Mouse (Mus musculus) right cerebral cortex, postnatal 25 days (tissue): Measurements from ENCODE around the gene Angptl3.

Experiments used
- DNase-seq: peaks from one replicate; pipeline ENCODE4 v3.0.0; 2022

The Angptl3 gene

DNA sequence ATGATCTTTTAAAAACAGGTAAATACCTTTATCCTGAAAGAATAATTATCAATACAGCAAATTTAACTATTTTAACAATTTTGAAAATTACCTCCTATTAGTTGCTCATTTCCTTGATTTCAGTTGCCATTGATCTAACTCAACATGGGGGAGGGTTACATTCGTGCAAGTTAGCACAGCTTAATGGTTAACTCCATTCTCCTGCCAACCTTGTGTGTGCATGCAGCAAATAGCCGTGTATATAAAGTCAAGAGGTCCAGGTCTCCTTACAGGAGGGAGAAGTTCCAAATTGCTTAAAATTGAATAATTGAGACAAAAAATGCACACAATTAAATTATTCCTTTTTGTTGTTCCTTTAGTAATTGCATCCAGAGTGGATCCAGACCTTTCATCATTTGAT is at the start of gene Angptl3:
Angptl3 (plus strand) TSS at position 269 of the 400 bp plus-strand sequence.
- DNase-seq: no peak

GRCm38 (mm10) chr4:98984701-98985100 is 46.1 kb upstream of the Angptl3 start:
- no peak for DNase-seq

DNA sequence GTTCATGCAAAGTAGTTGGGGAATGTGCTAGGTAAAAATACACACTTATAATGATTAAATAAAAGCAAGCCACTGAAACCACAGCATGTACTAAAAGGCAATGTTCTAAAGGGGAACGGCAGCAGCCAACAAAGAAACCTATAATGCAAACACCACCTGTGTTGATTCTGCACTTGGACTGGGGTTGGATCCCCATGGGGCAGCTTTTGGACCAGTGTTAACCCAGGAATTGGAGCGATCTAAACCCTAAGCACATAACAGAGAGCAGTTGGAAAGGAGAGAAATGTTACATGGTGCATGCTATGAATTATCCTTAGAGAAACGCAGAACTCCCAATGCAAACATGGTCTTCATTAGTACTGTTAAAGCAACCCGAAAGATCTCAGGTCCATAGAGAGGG is 37.3 kb upstream of the Angptl3 start:
- DNase-seq: no peak

GRCm38 (mm10) chr4:99005574-99005973 is 25.2 kb upstream of the Angptl3 start:
- no peak for DNase-seq

- no peak for DNase-seq
Observed at GRCm38 (mm10) chr4:99006319-99006718, 24.4 kb upstream of the Angptl3 start.

- no peak for DNase-seq
Observed at GRCm38 (mm10) chr4:99011039-99011438, 19.7 kb upstream of the Angptl3 start.

DNA sequence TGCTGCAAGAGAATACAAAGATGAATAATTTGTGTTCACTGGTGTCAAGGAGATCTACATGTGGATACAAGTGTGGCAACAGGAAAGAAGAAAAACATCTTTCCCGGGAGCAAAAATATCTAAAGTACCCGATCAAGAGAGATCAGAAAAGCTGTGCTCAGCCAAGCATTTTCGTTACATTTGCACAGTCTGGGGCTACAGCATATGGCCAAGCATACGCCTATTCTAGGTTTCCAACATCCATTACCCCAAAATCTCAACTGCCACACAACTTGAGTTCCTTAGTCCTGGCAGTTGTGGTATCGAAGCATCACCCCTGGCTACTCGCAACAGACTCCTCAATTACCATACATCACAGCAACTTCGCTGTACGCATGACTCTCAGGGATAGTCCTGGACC is 8.5 kb upstream of the Angptl3 start:
- DNase-seq: no peak

GRCm38 (mm10) chr4:99028377-99028776 is 2.4 kb upstream of the Angptl3 start:
- no peak for DNase-seq

DNA sequence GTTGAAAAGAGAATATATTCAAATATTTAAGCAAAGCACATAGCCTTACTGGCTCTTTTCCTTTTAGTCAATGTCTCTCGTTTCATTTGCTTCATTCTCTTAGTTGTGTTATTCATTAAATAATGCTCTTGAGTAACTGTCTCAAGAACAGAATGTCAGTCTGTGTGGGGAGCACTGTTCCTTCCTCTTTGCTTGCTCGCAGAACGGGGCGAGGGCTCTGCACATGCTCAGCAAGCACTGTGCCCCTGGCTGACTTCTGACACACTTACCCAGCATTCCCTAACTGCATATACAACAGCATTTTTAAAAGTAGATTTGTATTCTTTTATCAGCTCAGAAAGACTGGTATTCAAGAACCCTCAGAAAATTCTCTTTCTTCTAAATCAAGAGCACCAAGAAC is 2.2 kb downstream of the Angptl3 start:
- no peak for DNase-seq

DNA sequence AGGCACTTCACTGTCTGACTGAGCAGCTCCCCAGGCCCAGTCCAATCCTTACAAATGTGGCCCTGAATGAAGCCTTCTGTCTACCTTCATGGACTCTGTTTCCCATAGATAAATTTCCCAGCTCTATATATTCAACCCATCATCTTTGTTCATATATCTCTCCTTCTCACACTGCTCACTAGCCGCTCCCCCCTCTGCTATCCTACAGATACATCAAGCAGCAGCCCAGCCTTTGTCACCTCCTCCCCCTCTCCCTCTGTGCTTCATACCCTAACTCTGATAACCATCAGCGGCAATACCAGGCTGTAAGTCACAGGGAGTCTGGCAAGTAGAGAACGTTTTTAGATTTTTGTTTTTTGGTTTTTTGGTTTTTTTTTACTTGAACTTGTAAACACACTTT is 14.1 kb downstream of the Angptl3 start:
- DNase-seq: no peak

DNA sequence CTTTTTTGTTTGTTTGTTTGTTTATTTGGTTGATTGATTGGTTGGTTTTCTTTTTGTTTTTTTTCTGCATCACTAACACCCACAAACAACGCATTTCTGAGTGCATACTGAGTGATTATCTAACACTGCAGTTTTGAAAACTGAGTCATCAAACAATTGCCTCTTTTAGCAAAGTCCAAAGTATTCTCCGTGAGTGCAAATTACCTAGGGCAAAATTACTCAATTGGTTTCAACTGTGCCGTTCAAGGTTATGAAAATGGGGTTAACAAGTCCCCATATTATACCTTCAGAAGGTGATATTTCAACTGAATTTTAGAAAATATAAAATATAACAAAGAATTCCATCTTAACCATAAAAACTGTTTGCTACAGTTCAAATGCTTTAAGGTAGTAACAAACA is 15.7 kb downstream of the Angptl3 start:
- DNase-seq: no peak

GRCm38 (mm10) chr4:99048581-99048980 is 17.8 kb downstream of the Angptl3 start:
- DNase-seq: no peak

- DNase-seq: no peak
Observed at GRCm38 (mm10) chr4:99064524-99064923, 33.8 kb downstream of the Angptl3 start.

GRCm38 (mm10) chr4:99068806-99069205 is 38.1 kb downstream of the Angptl3 start:
- no peak for DNase-seq

DNA sequence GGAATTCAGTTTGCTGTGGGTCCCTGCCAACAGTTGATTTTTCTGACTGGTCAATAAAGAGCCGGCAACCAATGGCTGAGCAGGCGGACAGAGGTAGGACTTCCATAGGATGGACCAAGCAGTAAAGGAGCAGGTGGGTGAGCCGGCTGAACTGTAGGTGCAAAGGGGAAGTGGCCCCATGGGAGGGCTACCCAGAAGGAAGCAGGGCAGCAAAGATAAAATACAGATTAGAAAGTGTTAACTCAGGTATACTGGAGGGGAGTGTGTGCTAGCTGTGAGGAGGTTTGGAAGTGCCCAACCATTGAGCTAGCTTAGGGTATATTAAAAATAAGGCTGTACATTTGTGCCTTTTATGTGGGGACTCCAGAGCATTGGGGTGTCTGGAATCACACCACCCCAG is 47.3 kb downstream of the Angptl3 start:
- no peak for DNase-seq

DNA sequence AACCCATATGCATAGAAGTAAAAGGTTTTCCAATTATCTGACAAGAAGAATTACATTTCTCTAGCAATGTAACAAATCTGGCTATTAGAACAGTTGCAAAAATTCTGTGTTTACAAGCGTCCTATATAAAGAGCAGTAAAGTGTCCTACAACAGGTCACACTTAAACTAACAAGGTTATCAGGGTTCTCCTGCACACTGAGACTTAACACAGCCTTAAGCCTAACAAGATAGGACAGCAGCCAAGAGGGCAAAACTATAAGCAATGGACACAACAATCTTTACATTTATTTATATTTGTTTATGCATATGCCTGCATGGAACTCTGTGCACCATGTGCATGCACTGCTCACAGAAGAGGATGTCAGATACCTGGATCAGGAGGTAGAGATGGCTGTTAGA is 50.4 kb downstream of the Angptl3 start:
- DNase-seq: no peak

DNA sequence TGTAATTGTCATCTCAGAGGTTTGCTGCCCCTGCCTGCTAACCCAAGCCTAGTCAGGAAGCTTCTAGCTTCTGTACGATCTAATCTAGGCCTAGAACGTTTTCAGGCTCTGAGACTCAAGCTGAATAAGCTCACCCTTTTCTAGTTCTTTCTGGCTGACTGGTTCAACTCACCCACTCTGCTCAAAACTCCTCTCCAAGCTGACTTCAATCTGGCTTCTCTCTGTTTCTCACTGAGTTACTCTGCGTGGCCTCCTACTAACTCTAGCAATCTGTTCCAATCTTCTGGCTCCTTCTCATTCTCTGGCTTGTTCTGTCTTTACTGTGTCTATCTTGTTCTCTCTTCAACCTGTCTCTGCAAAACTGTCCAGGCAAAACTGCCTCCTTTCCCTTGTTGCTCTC is 53.1 kb downstream of the Angptl3 start:
- DNase-seq: no peak

- no peak for DNase-seq
Observed at GRCm38 (mm10) chr4:99087760-99088485, 57.2 kb downstream of the Angptl3 start.

DNA sequence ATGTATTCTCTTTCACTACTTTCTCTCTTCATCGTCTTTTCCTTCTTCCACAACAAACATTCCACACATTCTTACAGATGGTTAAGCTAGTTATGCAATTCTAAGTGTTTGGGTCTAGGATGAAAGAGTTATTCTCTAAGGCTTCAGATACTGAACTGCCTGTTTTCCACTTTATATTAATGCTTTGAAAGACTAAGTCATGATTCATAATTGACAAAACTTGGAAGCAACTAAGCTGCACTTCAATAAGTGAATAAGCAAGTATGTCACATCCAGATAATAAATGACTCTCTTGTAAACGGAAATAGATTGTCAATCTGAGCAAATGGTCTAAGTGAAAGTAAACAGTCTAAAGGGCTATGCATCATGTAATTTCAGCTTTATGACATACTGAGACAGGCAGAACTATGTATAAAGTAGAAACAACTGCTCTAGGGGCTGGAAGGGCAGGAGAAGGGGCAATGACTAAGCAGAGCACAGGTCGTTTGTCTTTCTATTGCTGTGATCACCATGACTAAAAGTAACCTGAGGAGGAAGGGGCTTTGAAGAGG is 60.5 kb downstream of the Angptl3 start:
- no peak for DNase-seq

GRCm38 (mm10) chr4:99091777-99092176 is 61.0 kb downstream of the Angptl3 start:
- DNase-seq: no peak
